Mouse (Mus musculus) gastrocnemius, postnatal 25 days (tissue): ENCODE results near the gene Adamts10. TPM values are rescaled to one million over a fixed set of nuclear protein-coding genes. Genes with fewer than 3 reads are reported as not detected.

ENCODE experiments used
- DNase-seq: peaks from one replicate; pipeline ENCODE4 v3.0.0; 2022
- long read RNA-seq, 2 experiments: library from polyadenylated mRNA; stranded (forward); transcript quantifications; one replicate each; pipeline ENCODE4 v2.0.0; 2021
- total RNA-seq, 2 experiments: library from RNA; stranded (reverse); gene quantifications; 1 replicate in 1 of 2; 2 replicates in 1 of 2; pipeline ENCODE4 v1.2.3; 2021

The Adamts10 gene
- 10 to 100 TPM; 12.1 to 13.2 TPM for total RNA-seq
- long read RNA-seq, experiment 1, partial matches to known transcripts, result 3 of 6 reads
- long read RNA-seq, experiment 1, other reads (novel, unspliced or antisense), result 2 of 6 reads
- long read RNA-seq, experiment 2, full-length matches to known transcripts, result 1 of 5 reads
- long read RNA-seq, experiment 2, partial matches to known transcripts, result 2 of 5 reads
- long read RNA-seq, experiment 2, other reads (novel, unspliced or antisense), result 2 of 5 reads

- peak; percentile 80 for DNase-seq
These were observed at the start of gene Adamts10 for GRCm38 (mm10) chr17:33523918-33524755. Adamts10 (plus strand) TSS chr17:33524204.

- peak; percentile 12 for DNase-seq
These were observed 40.0 kb upstream of the Adamts10 start for GRCm38 (mm10) chr17:33484020-33484419.

DNA sequence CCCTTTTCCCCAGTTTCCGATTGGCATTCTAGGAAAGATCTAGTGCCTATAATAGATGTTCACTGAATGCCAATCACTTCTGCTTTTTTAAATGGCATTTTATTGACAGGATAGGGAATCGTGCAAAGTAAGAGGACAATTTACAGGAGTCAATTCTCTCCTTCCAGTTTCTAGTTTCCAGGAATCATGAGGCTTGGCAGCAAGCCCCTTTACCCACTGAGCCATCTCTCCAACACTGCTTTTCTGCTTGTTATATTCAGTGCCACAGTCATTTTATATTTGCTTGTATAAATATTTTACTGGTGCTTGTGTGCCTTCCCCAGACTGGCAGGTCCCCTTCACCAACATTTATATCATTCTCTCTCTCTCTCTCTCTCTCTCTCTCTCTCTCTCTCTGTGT is 36.8 kb upstream of the Adamts10 start:
- no peak for DNase-seq

GRCm38 (mm10) chr17:33487652-33488051 is 36.4 kb upstream of the Adamts10 start:
- DNase-seq, result no peak

- no peak for DNase-seq
These were observed 32.6 kb upstream of the Adamts10 start for GRCm38 (mm10) chr17:33491371-33491770.

- DNase-seq, result no peak
These were observed 30.9 kb upstream of the Adamts10 start for GRCm38 (mm10) chr17:33493065-33493464.

DNA sequence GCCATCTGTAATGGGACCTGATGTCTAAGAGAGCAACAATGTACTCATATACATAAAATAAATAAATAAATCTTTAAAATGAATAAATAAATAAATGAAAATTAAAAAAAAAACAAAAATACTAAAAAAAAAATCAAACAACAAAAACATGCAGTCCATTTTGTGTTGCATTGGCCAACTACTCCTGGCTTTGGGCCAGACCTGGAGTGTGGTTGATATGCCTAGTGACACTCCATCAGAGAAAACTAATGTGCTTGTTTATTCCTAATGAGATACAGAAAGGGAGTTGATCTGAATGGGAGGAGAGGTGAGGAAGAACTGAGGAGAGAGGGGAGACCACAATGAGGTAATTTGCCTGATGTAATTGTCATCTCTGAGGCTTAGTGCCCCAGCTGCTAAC is 29.4 kb upstream of the Adamts10 start:
- DNase-seq, result no peak

DNA sequence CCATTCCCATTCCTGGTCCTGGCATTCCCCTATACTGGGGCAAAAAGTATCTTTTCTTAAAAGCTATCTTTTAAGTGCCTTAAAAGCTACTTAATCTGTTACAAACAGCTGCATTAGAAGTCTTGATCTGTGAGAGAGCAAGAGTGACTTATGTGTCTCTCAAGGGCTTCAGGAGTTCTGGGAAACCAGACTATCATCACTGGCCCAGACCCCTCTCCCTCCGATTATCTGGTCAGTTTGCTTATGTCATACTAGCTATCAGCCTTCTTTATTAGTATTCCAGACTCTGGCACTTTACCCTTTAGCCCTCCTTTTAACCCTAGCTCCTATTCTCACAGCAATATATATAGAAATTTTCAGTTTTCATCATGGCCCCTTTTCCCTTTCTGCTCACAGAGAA is 25.1 kb upstream of the Adamts10 start:
- no peak for DNase-seq

- no peak for DNase-seq
These were observed 15.6 kb upstream of the Adamts10 start for GRCm38 (mm10) chr17:33508386-33508785.

DNA sequence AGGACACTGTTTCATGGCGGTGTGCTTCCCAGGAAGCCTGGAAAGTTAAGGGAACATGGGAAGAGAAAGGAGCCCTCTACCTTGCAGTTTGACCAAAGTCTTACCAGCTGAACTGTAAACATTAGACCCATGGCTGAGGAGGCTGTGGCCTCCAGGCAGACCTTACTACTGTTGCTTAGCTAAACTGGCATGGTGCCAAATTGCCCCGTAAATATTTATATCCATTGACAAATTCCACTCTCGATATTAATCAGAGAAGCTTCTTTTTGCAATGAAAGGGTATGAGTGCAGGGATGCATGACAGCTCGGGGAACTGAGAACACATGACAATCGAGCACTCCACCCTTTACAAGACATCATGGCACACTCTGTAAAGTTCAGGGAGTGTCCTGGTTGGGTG is 13.8 kb upstream of the Adamts10 start:
- DNase-seq, result no peak

- no peak for DNase-seq
These were observed 11.3 kb upstream of the Adamts10 start for GRCm38 (mm10) chr17:33512441-33513415.

DNA sequence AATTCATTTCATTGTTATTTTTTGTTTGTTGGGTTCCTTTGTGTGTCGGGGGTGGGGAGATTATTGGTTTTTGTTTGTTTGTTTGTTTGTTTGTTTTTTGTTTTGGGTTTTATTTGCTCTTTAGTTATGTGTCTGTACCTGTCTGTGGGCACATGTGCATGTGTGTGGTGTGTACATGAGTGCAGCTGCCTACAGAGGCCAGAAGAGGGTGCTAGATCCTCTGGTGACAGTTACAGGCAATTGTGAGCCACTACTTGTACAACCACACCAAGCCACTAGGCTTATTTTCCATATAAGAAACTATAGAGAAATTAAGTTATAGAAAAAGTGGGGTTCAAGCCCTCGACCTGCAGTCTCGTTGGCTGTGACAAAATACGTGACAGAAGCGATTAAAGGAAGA is 10.1 kb upstream of the Adamts10 start:
- DNase-seq, result no peak

DNA sequence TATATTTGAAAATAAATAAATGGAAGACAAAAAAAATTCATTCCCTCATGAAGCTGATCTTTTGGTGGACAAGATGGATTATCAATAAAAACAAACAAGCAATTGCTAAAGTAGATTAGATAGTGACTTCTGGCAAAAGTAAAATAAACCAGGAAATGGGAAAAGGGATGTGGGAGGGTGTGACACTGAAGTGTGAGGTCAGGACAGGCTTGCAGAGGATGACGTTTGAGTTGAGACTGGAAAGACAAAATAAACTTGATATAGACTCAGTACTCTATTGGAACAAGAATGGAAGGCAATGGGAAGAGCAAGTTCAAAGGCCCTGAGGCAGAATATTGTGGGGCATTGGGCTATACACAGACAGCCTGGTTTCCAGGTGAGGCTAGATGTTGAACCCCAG is 3.6 kb upstream of the Adamts10 start:
- DNase-seq, result no peak

GRCm38 (mm10) chr17:33523431-33523917 is 530 bp upstream of the Adamts10 start:
- no peak for DNase-seq

GRCm38 (mm10) chr17:33524806-33525373 is 886 bp downstream of the Adamts10 start:
- peak; percentile 52 for DNase-seq

DNA sequence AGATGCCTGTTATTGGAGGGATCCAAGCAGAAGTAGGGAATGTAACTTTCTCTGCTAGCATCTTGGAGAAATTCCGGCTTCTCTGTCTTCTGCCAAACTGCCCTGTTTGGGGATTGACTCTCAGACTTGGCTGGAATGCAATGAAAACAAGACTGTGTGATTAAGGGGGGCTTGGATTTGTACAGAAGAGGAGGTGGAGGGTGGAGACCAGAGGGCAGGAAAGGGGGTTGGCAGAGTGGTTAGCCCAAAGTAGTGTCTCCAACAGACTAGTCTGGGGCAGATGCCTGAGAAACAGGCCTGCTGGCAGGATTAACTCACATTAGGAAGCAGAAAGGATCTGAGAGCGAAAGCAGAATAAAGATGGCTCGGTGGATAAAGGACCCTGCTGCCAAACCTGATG is 2.5 kb downstream of the Adamts10 start:
- DNase-seq, result peak; percentile 63

- DNase-seq, result no peak
These were observed 15.2 kb downstream of the Adamts10 start for GRCm38 (mm10) chr17:33539106-33539675.

GRCm38 (mm10) chr17:33539878-33540277 is 15.9 kb downstream of the Adamts10 start:
- DNase-seq, result no peak

DNA sequence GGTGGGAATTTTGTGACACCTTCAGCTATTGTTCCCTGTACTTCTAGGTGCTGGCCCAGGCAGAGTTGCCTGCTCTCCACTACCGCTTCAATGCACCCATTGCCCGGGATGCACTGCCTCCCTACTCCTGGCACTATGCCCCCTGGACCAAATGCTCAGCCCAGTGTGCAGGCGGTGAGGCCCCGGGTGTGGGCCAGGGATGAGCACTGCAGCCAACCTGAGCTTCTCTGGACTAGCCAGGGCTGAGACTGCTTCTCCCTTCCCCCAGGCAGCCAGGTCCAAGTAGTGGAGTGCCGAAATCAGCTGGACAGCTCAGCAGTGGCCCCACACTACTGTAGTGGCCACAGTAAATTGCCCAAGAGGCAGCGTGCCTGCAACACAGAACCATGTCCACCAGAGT is 25.2 kb downstream of the Adamts10 start:
- no peak for DNase-seq

DNA sequence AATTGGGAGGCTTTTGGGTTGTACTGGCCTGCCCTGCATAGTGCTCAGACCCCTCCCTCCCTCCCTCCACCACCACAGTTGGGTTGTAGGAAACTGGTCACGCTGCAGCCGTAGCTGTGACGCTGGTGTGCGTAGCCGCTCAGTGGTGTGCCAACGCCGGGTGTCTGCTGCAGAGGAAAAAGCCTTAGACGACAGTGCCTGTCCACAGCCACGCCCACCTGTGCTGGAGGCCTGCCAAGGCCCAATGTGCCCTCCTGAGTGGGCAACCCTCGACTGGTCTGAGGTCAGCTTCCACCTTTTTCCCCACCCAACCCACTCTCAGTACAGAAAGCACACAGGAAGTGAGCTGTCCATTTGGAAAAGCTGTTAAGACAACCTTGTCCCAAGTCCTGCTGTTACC is 26.4 kb downstream of the Adamts10 start:
- no peak for DNase-seq

- DNase-seq, result no peak
These were observed 28.1 kb downstream of the Adamts10 start for GRCm38 (mm10) chr17:33552113-33552512.

- no peak for DNase-seq
These were observed 29.0 kb downstream of the Adamts10 start for GRCm38 (mm10) chr17:33552964-33553363.
